22 mouse cellular contexts compared by ENCODE assay signal in genomic region chr10:102689966-102690365, GRCm38 (mm10).
DNase-seq lines count a peak whose midpoint lies in the region; ATAC-seq lines count a peak whose summit lies in the region.
"Had no signal": no experiment of that assay in that cellular context is flagged by ENCODE, and none has a peak within 500 bp of the region (broad histone marks: within the 10 kb centered on the region; RNA-seq: fewer than 3 reads in every experiment).

No protein-coding gene starts in this region.

- H3K4me2 ChIP-seq in forebrain, embryonic 14.5 days (ENCODE audit: low read length): no peak overlapping the region
- no peak overlapping the region for H3K4me2 ChIP-seq in forebrain, embryonic 12.5 days
- H3K4me2 ChIP-seq in midbrain, embryonic 13.5 days (replicated peaks): no peak overlapping the region
- H3K4me2 ChIP-seq: hindbrain, embryonic 15.5 days; neural tube, embryonic 13.5 days had no signal

- H3K27ac ChIP-seq in forebrain, embryonic 14.5 days (ENCODE audit: low read depth, low read length): no peak overlapping the region
- H3K27ac ChIP-seq in forebrain, embryonic 12.5 days: no peak overlapping the region
- H3K27ac ChIP-seq in midbrain, embryonic 13.5 days: no peak overlapping the region
- H3K27ac ChIP-seq: forebrain, embryonic 10.5 days; hindbrain, embryonic 15.5 days; kidney, postnatal 0 days; neural tube, embryonic 13.5 days had no signal

- no peaks in the 10 kb centered on the region for H3K36me3 ChIP-seq in forebrain, embryonic 14.5 days (ENCODE audit: control insufficient read depth, insufficient read depth, low read length)
- H3K36me3 ChIP-seq in forebrain, embryonic 12.5 days (replicated peaks): no peaks in the 10 kb centered on the region
- H3K36me3 ChIP-seq in midbrain, embryonic 13.5 days: no peaks in the 10 kb centered on the region
- H3K36me3 ChIP-seq: forebrain, embryonic 10.5 days; hindbrain, embryonic 15.5 days; neural tube, embryonic 13.5 days had no signal

- no peak for ATAC-seq in forebrain, embryonic 14.5 days
- no peak for ATAC-seq in forebrain, embryonic 12.5 days (ENCODE audit: low FRiP score)
- ATAC-seq in midbrain, embryonic 13.5 days: no peak
- ATAC-seq: midbrain, embryonic 16.5 days had no signal

- H3K9ac ChIP-seq in forebrain, embryonic 14.5 days (ENCODE audit: low read length): no peak overlapping the region
- H3K9ac ChIP-seq in forebrain, embryonic 12.5 days: no peak overlapping the region
- H3K9ac ChIP-seq in midbrain, embryonic 13.5 days (replicated peaks): no peak overlapping the region
- H3K9ac ChIP-seq: hindbrain, embryonic 15.5 days; neural tube, embryonic 13.5 days had no signal

- DNase-seq in forebrain, embryonic 14.5 days (ENCODE audit: low spot score): peak; percentile 16
- DNase-seq in heart, adult 9 months (ENCODE audit: low spot score in 2 of 2): peak; percentile 29 to 64
- no peak for DNase-seq in heart, postnatal 25 days (ENCODE audit: low spot score)
- DNase-seq in kidney, postnatal 14 days: peak; percentile 18
- no peak for DNase-seq in kidney, postnatal 4 days
- peak; percentile 51 for DNase-seq in Muller cell, postnatal 12 days (ENCODE audit: inconsistent ontology term)
- DNase-seq: adrenal gland, postnatal 25 days; cerebellum, adult 11-12 months; gastrocnemius, postnatal 14 days; layer of hippocampus, postnatal 36 days; lung, postnatal 36 days; retina, postnatal 1 day; right cerebral cortex, postnatal 25 days; thymus, postnatal 25 days had no signal

- H3K27me3 ChIP-seq in forebrain, embryonic 14.5 days (replicated peaks; ENCODE audit: control insufficient read depth, insufficient read depth, low read length): no peaks in the 10 kb centered on the region
- no peaks in the 10 kb centered on the region for H3K27me3 ChIP-seq in forebrain, embryonic 12.5 days
- H3K27me3 ChIP-seq in midbrain, embryonic 13.5 days: no peaks in the 10 kb centered on the region
- H3K27me3 ChIP-seq: hindbrain, embryonic 15.5 days; neural tube, embryonic 13.5 days had no signal

- 0 out of 2 replicates have a peak, but pooled peaks cover 2% of the 10 kb centered on the region for H3K4me1 ChIP-seq in forebrain, embryonic 14.5 days (ENCODE audit: control insufficient read depth, insufficient read depth, low read length)
- H3K4me1 ChIP-seq in forebrain, embryonic 12.5 days: no peaks in the 10 kb centered on the region
- H3K4me1 ChIP-seq in midbrain, embryonic 13.5 days (replicated peaks): no peaks in the 10 kb centered on the region
- H3K4me1 ChIP-seq: forebrain, embryonic 10.5 days; hindbrain, embryonic 15.5 days; neural tube, embryonic 13.5 days had no signal

- no peaks in the 10 kb centered on the region for H3K9me3 ChIP-seq in forebrain, embryonic 14.5 days (replicated peaks; ENCODE audit: control insufficient read depth, low read length)
- H3K9me3 ChIP-seq in forebrain, embryonic 12.5 days: no peaks in the 10 kb centered on the region
- no peaks in the 10 kb centered on the region for H3K9me3 ChIP-seq in midbrain, embryonic 13.5 days
- H3K9me3 ChIP-seq: forebrain, embryonic 10.5 days; hindbrain, embryonic 15.5 days; neural tube, embryonic 13.5 days had no signal

- WGBS in forebrain, embryonic 14.5 days: 49% methylated on average over 1 of the region's 1 CpGs
- 64% methylated on average over 1 of the region's 1 CpGs for WGBS in forebrain, embryonic 12.5 days
- WGBS in midbrain, embryonic 13.5 days: 60% methylated on average over 1 of the region's 1 CpGs

- intact Hi-C loops in heart, postnatal 25 days (cut with DNase I): no loop called here

- no peak overlapping the region for H3K4me3 ChIP-seq in forebrain, embryonic 14.5 days (ENCODE audit: low read depth, low read length)
- no peak overlapping the region for H3K4me3 ChIP-seq in forebrain, embryonic 12.5 days (replicated peaks)
- H3K4me3 ChIP-seq in midbrain, embryonic 13.5 days (replicated peaks): no peak overlapping the region
- H3K4me3 ChIP-seq: forebrain, embryonic 10.5 days; hindbrain, embryonic 15.5 days; myocyte; neural tube, embryonic 13.5 days had no signal

Comparison
In these comparisons a context has a peak if more than half of its experiments do, and no peak if none do; other contexts are left out.
1. DNase-seq: peak in forebrain, embryonic 14.5 days (single experiment), heart, adult 9 months (2 of 2), kidney, postnatal 14 days (single experiment) and Muller cell, postnatal 12 days (single experiment); none in heart, postnatal 25 days (single experiment) and kidney, postnatal 4 days (0 of 2).